Mouse (Mus musculus): Measurements from ENCODE around the gene Abcc4. TPM values are rescaled to one million over a fixed set of nuclear protein-coding genes. Genes with fewer than 3 reads are reported as not detected.

Gene Abcc4
- polyA plus RNA-seq, 1 experiment from 2014 or later, result 3.0 TPM

DNA sequence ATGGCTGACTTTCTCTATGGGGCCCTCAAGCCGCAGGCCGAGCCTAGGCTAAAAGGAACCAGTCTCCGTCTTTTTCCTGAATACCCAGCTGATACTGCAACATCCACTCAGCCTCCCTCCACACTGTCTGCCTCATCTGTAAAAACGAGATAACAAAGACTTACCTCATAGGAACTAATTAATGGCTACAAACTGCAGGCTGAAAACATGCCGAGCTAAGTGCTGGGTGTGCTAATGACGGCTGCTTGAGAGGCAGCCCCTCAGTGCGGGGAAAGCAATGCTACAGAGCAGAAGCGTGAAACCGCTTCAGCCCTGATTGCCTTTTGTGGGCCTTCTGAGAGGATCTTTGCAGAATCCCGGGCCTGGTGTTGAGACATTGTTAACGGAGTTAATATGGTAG, 219.7 kb downstream of the Abcc4 start:
- WGBS, result 74% methylated on average over 11 of the region's 11 CpGs
- Histone ChIP-seq H3K4me3 (no peak overlapping the region), H3K4me1 (peaks cover 23% of the 10 kb centered on the region), H3K9me3 (no peaks in the 10 kb centered on the region), H3K27ac (0 out of 2 replicates have a peak overlapping the region, but pooled peaks have one; percentile 11), H3K27me3 (ENCODE audit: poor library complexity, severe bottlenecking) (peaks cover 25% of the 10 kb centered on the region; the same call in 1 of the 2 replicates), H3K36me3 (replicated peaks) (no peaks in the 10 kb centered on the region)
- no peak for DNase-seq (ENCODE audit: extremely low spot score, low spot score)

GRCm38 (mm10) chr14:118485646-118486045, 220.4 kb downstream of the Abcc4 start:
- 94% methylated on average over 6 of the region's 6 CpGs for WGBS
- no peak for DNase-seq (ENCODE audit: extremely low spot score, low spot score)
- peaks cover 21% of the 10 kb centered on the region; the same call in 1 of the 2 replicates for H3K27me3 ChIP-seq (ENCODE audit: poor library complexity, severe bottlenecking)
- H3K27ac ChIP-seq, result no peak overlapping the region
- no peak overlapping the region for H3K4me3 ChIP-seq
- H3K36me3 ChIP-seq (replicated peaks), result no peaks in the 10 kb centered on the region
- no peaks in the 10 kb centered on the region for H3K9me3 ChIP-seq
- H3K4me1 ChIP-seq, result peaks cover 16% of the 10 kb centered on the region

- H3K27me3 ChIP-seq (ENCODE audit: poor library complexity, severe bottlenecking), result no peaks in the 10 kb centered on the region
- no peaks in the 10 kb centered on the region for H3K9me3 ChIP-seq
- H3K4me1 ChIP-seq, result peaks cover 9% of the 10 kb centered on the region
- no peak for DNase-seq (ENCODE audit: extremely low spot score, low spot score)
- H3K27ac ChIP-seq, result no peak overlapping the region
- WGBS, result 89% methylated on average over 5 of the region's 5 CpGs
- H3K4me3 ChIP-seq, result no peak overlapping the region
- H3K36me3 ChIP-seq (replicated peaks), result no peaks in the 10 kb centered on the region
Observed at GRCm38 (mm10) chr14:118482320-118482719, 223.7 kb downstream of the Abcc4 start.

DNA sequence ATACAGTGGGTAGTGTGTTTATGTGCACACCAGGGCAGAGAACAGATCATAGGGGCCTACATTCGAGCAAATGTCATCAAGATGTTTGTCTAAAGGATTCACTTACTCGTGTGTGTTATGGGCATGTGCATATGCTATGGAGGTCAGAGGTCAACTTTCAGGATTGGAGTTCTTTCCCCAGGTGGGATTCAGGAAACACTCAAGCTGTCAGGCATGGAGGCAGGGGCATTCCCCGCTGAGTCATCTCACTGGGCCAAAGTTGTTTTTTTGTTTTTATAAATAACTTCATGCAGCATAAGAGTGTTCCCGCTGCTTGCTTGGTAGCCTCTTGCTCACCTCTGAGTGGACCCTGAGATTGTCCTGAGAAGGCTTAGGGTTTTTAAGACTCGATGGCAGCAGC, 224.2 kb downstream of the Abcc4 start:
- Histone ChIP-seq H3K4me1 (peaks cover 6% of the 10 kb centered on the region), H3K27me3 (ENCODE audit: poor library complexity, severe bottlenecking) (no peaks in the 10 kb centered on the region), H3K36me3 (replicated peaks) (no peaks in the 10 kb centered on the region), H3K4me3 (no peak overlapping the region), H3K9me3 (no peaks in the 10 kb centered on the region), H3K27ac (no peak overlapping the region)
- 82% methylated on average over 5 of the region's 5 CpGs for WGBS
- no peak for DNase-seq (ENCODE audit: extremely low spot score, low spot score)

- no peaks in the 10 kb centered on the region for H3K36me3 ChIP-seq (replicated peaks)
- peaks cover 28% of the 10 kb centered on the region for H3K4me1 ChIP-seq
- no peak for DNase-seq (ENCODE audit: extremely low spot score, low spot score)
- 95% methylated on average over 3 of the region's 3 CpGs for WGBS
- H3K9me3 ChIP-seq, result peaks cover 3% of the 10 kb centered on the region; the same call in 1 of the 2 replicates
- peaks cover 41% of the 10 kb centered on the region for H3K27me3 ChIP-seq (ENCODE audit: poor library complexity, severe bottlenecking)
- no peak overlapping the region for H3K27ac ChIP-seq
- no peak overlapping the region for H3K4me3 ChIP-seq
Observed at GRCm38 (mm10) chr14:118476329-118476728, 229.7 kb downstream of the Abcc4 start.

- Histone ChIP-seq H3K27ac (no peak overlapping the region), H3K36me3 (replicated peaks) (no peaks in the 10 kb centered on the region), H3K9me3 (peaks cover 4% of the 10 kb centered on the region; the same call in 1 of the 2 replicates), H3K4me1 (peaks cover 28% of the 10 kb centered on the region), H3K27me3 (ENCODE audit: poor library complexity, severe bottlenecking) (peaks cover 47% of the 10 kb centered on the region), H3K4me3 (peak overlapping the region; percentile 65; the same call in 1 of the 2 replicates)
- DNase-seq (ENCODE audit: extremely low spot score, low spot score), result no peak
- 41% methylated on average over 7 of the region's 7 CpGs for WGBS
Observed at GRCm38 (mm10) chr14:118475100-118475454, 230.9 kb downstream of the Abcc4 start.

GRCm38 (mm10) chr14:118474226-118475099, 231.6 kb downstream of the Abcc4 start:
- H3K4me3 ChIP-seq, result peak overlapping the region; percentile 65
- WGBS, result 17% methylated on average over 26 of the region's 26 CpGs
- no peak for DNase-seq (ENCODE audit: extremely low spot score, low spot score)
- H3K27me3 ChIP-seq (ENCODE audit: poor library complexity, severe bottlenecking), result peaks cover 48% of the 10 kb centered on the region
- peaks cover 4% of the 10 kb centered on the region; the same call in 1 of the 2 replicates for H3K9me3 ChIP-seq
- peaks cover 28% of the 10 kb centered on the region for H3K4me1 ChIP-seq
- peak overlapping the region; percentile 84 for H3K27ac ChIP-seq
- no peaks in the 10 kb centered on the region for H3K36me3 ChIP-seq (replicated peaks)

- Histone ChIP-seq H3K4me3 (peak overlapping the region; percentile 65), H3K27ac (peak overlapping the region; percentile 84), H3K4me1 (peaks cover 28% of the 10 kb centered on the region), H3K36me3 (replicated peaks) (no peaks in the 10 kb centered on the region), H3K27me3 (ENCODE audit: poor library complexity, severe bottlenecking) (peaks cover 48% of the 10 kb centered on the region), H3K9me3 (peaks cover 4% of the 10 kb centered on the region; the same call in 1 of the 2 replicates)
- under 1% methylated on average over 37 of the region's 37 CpGs for WGBS
- peak; percentile 76 for DNase-seq (ENCODE audit: extremely low spot score, low spot score)
Observed at GRCm38 (mm10) chr14:118473831-118474193, 232.2 kb downstream of the Abcc4 start.

GRCm38 (mm10) chr14:118473188-118473830, 232.7 kb downstream of the Abcc4 start:
- DNase-seq (ENCODE audit: extremely low spot score, low spot score), result no peak

GRCm38 (mm10) chr14:118465331-118465730, 240.7 kb downstream of the Abcc4 start:
- no peaks in the 10 kb centered on the region for H3K4me1 ChIP-seq
- no peak for DNase-seq (ENCODE audit: extremely low spot score, low spot score)
- H3K4me3 ChIP-seq, result no peak overlapping the region
- WGBS, result 95% methylated on average over 2 of the region's 2 CpGs
- H3K9me3 ChIP-seq, result no peaks in the 10 kb centered on the region
- no peaks in the 10 kb centered on the region for H3K36me3 ChIP-seq (replicated peaks)
- H3K27me3 ChIP-seq (ENCODE audit: poor library complexity, severe bottlenecking), result peaks cover 7% of the 10 kb centered on the region
- H3K27ac ChIP-seq, result no peak overlapping the region

More at GRCm38 (mm10) chr14:118473188-118473830, 232.7 kb downstream of the Abcc4 start:
- H3K36me3 ChIP-seq (replicated peaks), result no peaks in the 10 kb centered on the region
- peak overlapping the region; percentile 65 for H3K4me3 ChIP-seq
- peaks cover 50% of the 10 kb centered on the region for H3K27me3 ChIP-seq (ENCODE audit: poor library complexity, severe bottlenecking)
- peaks cover 4% of the 10 kb centered on the region; the same call in 1 of the 2 replicates for H3K9me3 ChIP-seq
- 12% methylated on average over 20 of the region's 20 CpGs for WGBS
- H3K27ac ChIP-seq, result peak overlapping the region; percentile 84
- H3K4me1 ChIP-seq, result peaks cover 28% of the 10 kb centered on the region

DNA sequence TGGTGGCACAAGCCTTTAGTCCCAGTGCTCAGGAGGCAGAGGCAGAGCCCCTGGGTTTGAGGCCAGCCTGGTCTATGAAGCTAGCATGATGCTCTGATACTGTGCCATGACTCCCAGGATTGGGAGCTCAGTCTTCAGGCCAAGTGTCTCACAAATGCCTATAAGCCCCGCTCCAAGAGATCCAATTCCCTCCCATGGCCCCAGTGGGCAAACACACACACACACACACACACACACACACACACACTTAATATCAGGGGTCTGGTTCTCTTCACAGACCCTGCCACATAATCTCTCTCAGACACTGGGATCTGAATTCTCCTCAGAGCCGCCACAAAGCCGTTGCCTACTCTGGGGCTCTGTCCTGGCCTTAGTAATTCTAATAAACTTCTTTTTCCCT, 241.6 kb downstream of the Abcc4 start:
- Histone ChIP-seq H3K27me3 (ENCODE audit: poor library complexity, severe bottlenecking) (peaks cover 3% of the 10 kb centered on the region; the same call in 1 of the 2 replicates), H3K27ac (no peak overlapping the region), H3K4me3 (no peak overlapping the region), H3K36me3 (replicated peaks) (no peaks in the 10 kb centered on the region), H3K9me3 (no peaks in the 10 kb centered on the region), H3K4me1 (no peaks in the 10 kb centered on the region)
- WGBS, result 91% methylated on average over 3 of the region's 3 CpGs
- DNase-seq (ENCODE audit: extremely low spot score, low spot score), result no peak

DNA sequence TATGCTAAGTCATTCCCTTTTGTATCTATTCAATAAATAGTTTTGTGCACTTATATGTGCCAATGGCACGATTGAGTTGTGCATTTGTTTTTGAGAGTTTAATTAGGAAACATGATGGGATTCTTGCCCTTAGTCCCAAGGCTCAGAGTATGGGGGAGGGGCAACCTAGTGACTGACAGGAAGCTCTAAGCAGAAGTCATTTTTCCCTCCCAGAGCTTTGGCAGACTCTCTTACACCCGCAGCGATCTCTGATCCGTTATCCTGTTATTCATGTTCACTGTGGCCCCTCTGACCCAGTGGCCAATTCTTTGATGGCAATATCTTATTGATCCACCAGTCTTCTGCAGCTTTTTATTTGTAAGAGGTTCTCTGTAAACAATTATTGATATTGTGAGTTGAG, 253.4 kb downstream of the Abcc4 start:
- Histone ChIP-seq H3K4me1 (no peaks in the 10 kb centered on the region), H3K4me3 (no peak overlapping the region), H3K27ac (no peak overlapping the region), H3K27me3 (ENCODE audit: poor library complexity, severe bottlenecking) (no peaks in the 10 kb centered on the region), H3K9me3 (no peaks in the 10 kb centered on the region), H3K36me3 (replicated peaks) (no peaks in the 10 kb centered on the region)
- DNase-seq (ENCODE audit: extremely low spot score, low spot score), result no peak
- 82% methylated on average over 4 of the region's 4 CpGs for WGBS

- DNase-seq (ENCODE audit: extremely low spot score, low spot score), result no peak
- WGBS, result 85% methylated on average over 8 of the region's 8 CpGs
- Histone ChIP-seq H3K27me3 (ENCODE audit: poor library complexity, severe bottlenecking) (peaks cover 75% of the 10 kb centered on the region), H3K27ac (no peak overlapping the region), H3K9me3 (no peaks in the 10 kb centered on the region), H3K4me1 (peaks cover 29% of the 10 kb centered on the region), H3K4me3 (no peak overlapping the region), H3K36me3 (replicated peaks) (no peaks in the 10 kb centered on the region)
Observed at GRCm38 (mm10) chr14:118440155-118440554, 265.9 kb downstream of the Abcc4 start.
